Mouse (Mus musculus) testis, adult 2 months (tissue): ENCODE results near the gene Tmem252. TPM values are rescaled to one million over a fixed set of nuclear protein-coding genes. Genes with fewer than 3 reads are reported as not detected.
"Not testable (repeated sequence)": the region's sequence is repeated elsewhere in the genome, so short reads cannot be mapped to it uniquely, and the experiment has no call there.

Experiments used
- H3K27ac ChIP-seq: fragments of 200-500 bp; 2 replicates; pipeline ENCODE4 v1.5.1; 2012; ENCODE audit warnings: low read depth, low read length; ENCODE audit not compliant: control insufficient read depth, insufficient read depth
- H3K27me3 ChIP-seq: fragments of 200-500 bp; 2 replicates; pipeline ENCODE4 v1.6.1; 2012; ENCODE audit warnings: mild to moderate bottlenecking, low read length, moderate library complexity; ENCODE audit not compliant: control insufficient read depth, insufficient read depth
- H3K36me3 ChIP-seq: fragments of 200-500 bp; 2 replicates; pipeline ENCODE4 v1.6.1; 2012; ENCODE audit warnings: mild to moderate bottlenecking, low read length; ENCODE audit not compliant: control insufficient read depth, insufficient read depth
- H3K4me1 ChIP-seq: fragments of 200-500 bp; 2 replicates; pipeline ENCODE4 v1.6.1; 2012; ENCODE audit warnings: low read length; ENCODE audit not compliant: control insufficient read depth, insufficient read depth
- H3K4me3 ChIP-seq: fragments of 200-500 bp; 2 replicates; pipeline ENCODE4 v1.5.1; 2012; ENCODE audit warnings: low read depth, mild to moderate bottlenecking, low read length, moderate library complexity, mixed read lengths; ENCODE audit not compliant: control insufficient read depth
- CTCF ChIP-seq: fragments of 200-500 bp; IDR thresholded peaks from 2 replicates; pipeline ENCODE4 v1.5.1; 2012; ENCODE audit warnings: low read depth, mild to moderate bottlenecking, inconsistent platforms, low read length, moderate library complexity; ENCODE audit not compliant: control insufficient read depth, insufficient read depth, insufficient replicate concordance
- POLR2A ChIP-seq: fragments of 200-500 bp; IDR thresholded peaks from 2 replicates; pipeline ENCODE4 v1.6.1; 2012; ENCODE audit warnings: low read depth, mild to moderate bottlenecking, inconsistent platforms, low read length, moderate library complexity; ENCODE audit not compliant: control insufficient read depth
- polyA plus RNA-seq: library from polyadenylated mRNA; depleted of rRNA; stranded (reverse); fragments of >200 nt; gene quantifications from 2 replicates; pipeline ENCODE4 v1.2.3, GENCODE M21; 2012

Tmem252 gene
- polyA plus RNA-seq, 1 experiment: 0.06 TPM

- no peaks in the 10 kb centered on the region for H3K4me1 ChIP-seq
- TF ChIP-seq POLR2A: no peak
- no peak for TF ChIP-seq CTCF
- no peaks in the 10 kb centered on the region for H3K36me3 ChIP-seq
- H3K4me3 ChIP-seq: no peak overlapping the region
- no peaks in the 10 kb centered on the region for H3K27me3 ChIP-seq
- no peak overlapping the region for H3K27ac ChIP-seq
Observed at GRCm38 (mm10) chr19:24699196-24699595, 25.4 kb downstream of the Tmem252 start.

- Histone ChIP-seq H3K27ac (no peak overlapping the region), H3K27me3 (no peaks in the 10 kb centered on the region), H3K4me1 (no peaks in the 10 kb centered on the region), H3K36me3 (no peaks in the 10 kb centered on the region), H3K4me3 (no peak overlapping the region)
- no peak for TF ChIP-seq POLR2A
- no peak for TF ChIP-seq CTCF
Observed at GRCm38 (mm10) chr19:24699910-24700309, 26.1 kb downstream of the Tmem252 start.

- Histone ChIP-seq H3K36me3 (no peaks in the 10 kb centered on the region), H3K27me3 (no peaks in the 10 kb centered on the region), H3K4me3 (no peak overlapping the region), H3K27ac (no peak overlapping the region), H3K4me1 (no peaks in the 10 kb centered on the region)
- TF ChIP-seq POLR2A: no peak
- TF ChIP-seq CTCF: no peak
Observed at GRCm38 (mm10) chr19:24700664-24701063, 26.9 kb downstream of the Tmem252 start.

DNA sequence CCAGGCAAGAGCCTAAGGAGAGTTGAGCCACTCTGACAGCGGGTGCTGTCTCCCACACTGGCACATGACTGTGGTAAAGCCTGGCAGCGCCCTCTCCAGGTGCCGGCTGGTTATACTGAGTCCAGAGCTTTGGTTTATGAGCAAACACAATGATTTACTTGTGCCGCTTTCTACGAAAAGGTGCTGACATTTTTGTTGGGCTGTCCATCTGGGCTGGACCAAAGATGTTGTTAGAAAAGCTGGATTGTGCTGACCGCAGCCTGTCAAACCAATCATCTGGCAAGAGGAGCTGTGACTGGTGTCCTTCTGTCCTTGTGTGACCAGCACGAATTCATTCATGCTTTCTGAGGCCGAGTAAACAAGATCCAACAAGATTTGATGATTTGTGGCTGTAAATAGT lies 27.9 kb downstream of the Tmem252 start:
- TF ChIP-seq POLR2A (no peak), CTCF (no peak)
- H3K27ac ChIP-seq: no peak overlapping the region
- no peaks in the 10 kb centered on the region for H3K36me3 ChIP-seq
- no peaks in the 10 kb centered on the region for H3K27me3 ChIP-seq
- H3K4me3 ChIP-seq: no peak overlapping the region
- H3K4me1 ChIP-seq: no peaks in the 10 kb centered on the region

GRCm38 (mm10) chr19:24703168-24703567 lies 29.4 kb downstream of the Tmem252 start:
- H3K27ac ChIP-seq, H3K27me3 ChIP-seq, H3K4me1 ChIP-seq, H3K36me3 ChIP-seq, H3K4me3 ChIP-seq: not testable (repeated sequence)

GRCm38 (mm10) chr19:24703680-24704079 lies 29.9 kb downstream of the Tmem252 start:
- Histone ChIP-seq H3K36me3 (no peaks in the 10 kb centered on the region), H3K27me3 (no peaks in the 10 kb centered on the region), H3K27ac (no peak overlapping the region), H3K4me1 (no peaks in the 10 kb centered on the region), H3K4me3 (no peak overlapping the region)
- TF ChIP-seq CTCF (no peak), POLR2A (no peak)

- Histone ChIP-seq H3K4me1 (no peaks in the 10 kb centered on the region), H3K27me3 (no peaks in the 10 kb centered on the region), H3K27ac (no peak overlapping the region), H3K36me3 (no peaks in the 10 kb centered on the region), H3K4me3 (no peak overlapping the region)
- TF ChIP-seq POLR2A: no peak
- TF ChIP-seq CTCF: no peak
Observed at GRCm38 (mm10) chr19:24704326-24704725, 30.5 kb downstream of the Tmem252 start.

GRCm38 (mm10) chr19:24705395-24705794 lies 31.6 kb downstream of the Tmem252 start:
- no peak overlapping the region for H3K4me3 ChIP-seq
- TF ChIP-seq CTCF (no peak), POLR2A (no peak)
- no peak overlapping the region for H3K27ac ChIP-seq

More at GRCm38 (mm10) chr19:24705395-24705794, 31.6 kb downstream of the Tmem252 start:
- H3K36me3 ChIP-seq: no peaks in the 10 kb centered on the region
- H3K4me1 ChIP-seq: no peaks in the 10 kb centered on the region
- no peaks in the 10 kb centered on the region for H3K27me3 ChIP-seq
